Mouse (Mus musculus) forebrain, embryonic 10.5 days (tissue): ENCODE measurements around the gene Mrtfb. TPM values are rescaled to one million over a fixed set of nuclear protein-coding genes. Genes with fewer than 3 reads are reported as not detected.
A peak's percentile ranks its signal among the peaks of the same experiment; 100 is the strongest.

Source experiments
- DNase-seq: peaks from one replicate; pipeline ENCODE4 v3.0.0-alpha.2; 2017; ENCODE audit warnings: low spot score; ENCODE audit errors: extremely low spot score
- H3K27ac ChIP-seq: fragments of 300-500 bp; sonication (generic); 2 replicates; pipeline ENCODE4 v1.5.1; 2016; ENCODE audit warnings: mild to moderate bottlenecking
- H3K27me3 ChIP-seq: fragments of 300-500 bp; sonication (generic); 2 replicates; pipeline ENCODE4 v1.6.1; 2016; ENCODE audit warnings: mild to moderate bottlenecking; ENCODE audit not compliant: poor library complexity, severe bottlenecking
- H3K36me3 ChIP-seq: fragments of 300-500 bp; sonication (generic); replicated peaks from 2 replicates; pipeline ENCODE4 v1.6.1; 2016; ENCODE audit warnings: mild to moderate bottlenecking, moderate library complexity
- H3K4me1 ChIP-seq: fragments of 300-500 bp; sonication (generic); 2 replicates; pipeline ENCODE4 v1.6.1; 2016
- H3K4me3 ChIP-seq: fragments of 300-500 bp; sonication (generic); 2 replicates; pipeline ENCODE4 v1.5.1; 2016; ENCODE audit warnings: mild to moderate bottlenecking, moderate library complexity
- H3K9me3 ChIP-seq: fragments of 300-500 bp; sonication (generic); 2 replicates; pipeline ENCODE4 v1.6.1; 2016; ENCODE audit warnings: mild to moderate bottlenecking, moderate library complexity
- WGBS: fragments of 180-500 bp; shearing (Covaris S2); methylation state at CpG from one replicate; pipeline ENCODE4 v1.1.7; 2016; 5-methylcytosine and 5-hydroxymethylcytosine counted together
- microRNA counts: library from miRNA; unstranded; fragments of <30 nt; microRNA quantifications from one replicate; lab custom pipeline; 2017
- microRNA-seq: library from miRNA; unstranded; fragments of <30 nt; microRNA quantifications from one replicate; pipeline ENCODE4, GENCODE M21; 2017
- polyA plus RNA-seq: library from polyadenylated mRNA; unstranded; fragments of >200 nt; fragmentation: Nextera tagmentation; extraction: Ambion mirVana; gene quantifications from 2 replicates; pipeline ENCODE4 v1.2.1, GENCODE M21; 2016

The Mrtfb gene
- polyA plus RNA-seq, 1 experiment from 2014 or later = 19.1 TPM

GRCm38 (mm10) chr16:13455560-13455959 is 199.3 kb downstream of the Mrtfb start:
- Histone ChIP-seq H3K9me3 (no peaks in the 10 kb centered on the region), H3K27me3 (peaks cover 77% of the 10 kb centered on the region), H3K4me1 (peaks cover 38% of the 10 kb centered on the region), H3K36me3 (no peaks in the 10 kb centered on the region), H3K27ac (no peak overlapping the region), H3K4me3 (no peak overlapping the region)
- no peak for DNase-seq

DNA sequence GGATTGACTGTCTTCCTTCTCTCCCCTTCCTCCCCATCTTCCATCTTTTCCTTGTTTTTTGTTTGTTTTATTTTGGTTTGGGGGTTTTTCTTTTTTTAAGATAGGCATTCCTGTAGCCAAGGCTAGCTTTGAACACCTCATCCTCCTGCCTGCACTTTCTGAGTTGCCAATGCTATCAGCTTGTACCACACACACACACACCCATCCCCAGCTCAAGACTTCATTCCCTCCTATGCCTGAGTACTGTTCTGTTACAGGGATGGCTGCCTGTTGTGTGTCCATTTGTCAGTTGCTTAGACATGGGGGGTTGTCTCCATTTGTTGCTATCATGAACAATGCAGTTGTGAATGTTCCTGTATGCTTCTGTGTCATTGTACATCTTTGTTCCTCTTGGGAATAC is 202.3 kb downstream of the Mrtfb start:
- H3K9me3 ChIP-seq = no peaks in the 10 kb centered on the region
- no peak for DNase-seq
- H3K36me3 ChIP-seq = no peaks in the 10 kb centered on the region
- H3K4me1 ChIP-seq = peaks cover 22% of the 10 kb centered on the region
- H3K4me3 ChIP-seq = no peak overlapping the region
- H3K27ac ChIP-seq = no peak overlapping the region
- H3K27me3 ChIP-seq = peaks cover 47% of the 10 kb centered on the region

DNA sequence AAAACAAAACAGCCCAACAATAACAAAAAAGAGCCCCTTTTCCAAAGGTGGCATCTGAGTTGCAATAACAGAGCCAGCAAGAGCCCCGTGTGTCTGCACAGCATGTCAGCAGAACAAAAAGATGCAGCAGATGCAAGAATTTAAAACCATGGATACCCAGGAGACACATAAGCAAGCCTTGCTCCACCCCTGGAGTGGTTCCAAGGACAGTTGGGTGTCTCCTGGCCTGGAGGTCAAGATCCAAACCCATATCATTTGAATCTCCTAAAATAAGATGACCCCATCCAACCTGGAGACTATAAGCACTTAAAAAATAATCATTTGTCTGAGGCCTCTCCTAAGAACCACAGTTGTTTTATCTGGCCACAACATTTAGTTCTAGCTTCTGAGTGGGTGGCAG is 203.8 kb downstream of the Mrtfb start:
- 72% methylated on average over 1 of the region's 1 CpGs for WGBS
- DNase-seq = no peak
- no peaks in the 10 kb centered on the region for H3K9me3 ChIP-seq

DNA sequence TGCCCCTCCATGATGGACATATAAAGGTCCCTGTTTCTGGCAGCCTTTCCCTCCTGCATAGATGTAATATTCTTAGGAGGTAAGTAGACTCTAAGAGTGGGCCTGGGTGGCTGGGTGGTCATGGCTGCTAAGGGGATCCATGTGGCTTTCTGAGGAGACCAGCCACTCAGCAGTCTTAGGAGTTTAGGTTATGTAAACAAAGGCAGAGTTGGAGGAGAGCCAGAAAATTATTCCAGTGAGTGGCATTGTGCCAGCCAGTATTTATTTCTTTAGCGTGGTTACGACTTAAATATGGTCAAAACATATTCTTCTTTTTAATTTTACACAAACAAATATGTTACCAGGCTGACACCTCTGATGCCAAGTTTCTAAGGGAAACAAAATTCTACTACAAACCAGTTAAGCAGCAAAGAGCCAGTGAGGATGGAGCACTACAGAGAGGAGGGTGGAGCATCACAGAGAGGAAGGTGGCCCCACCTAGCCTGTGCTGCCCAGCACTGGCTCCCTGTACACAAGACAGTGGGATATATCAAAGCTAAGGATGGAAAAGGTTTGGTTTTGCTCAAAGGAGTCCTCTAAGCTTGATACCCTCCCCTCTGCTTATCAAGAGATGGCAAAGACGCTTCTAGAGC is 204.6 kb downstream of the Mrtfb start:
- Histone ChIP-seq H3K4me3 (no peak overlapping the region), H3K4me1 (no peaks in the 10 kb centered on the region), H3K27ac (no peak overlapping the region), H3K36me3 (no peaks in the 10 kb centered on the region), H3K27me3 (peaks cover 28% of the 10 kb centered on the region), H3K9me3 (no peaks in the 10 kb centered on the region)
- WGBS = 93% methylated on average over 3 of the region's 3 CpGs
- no peak for DNase-seq

More for the DNA sequence above, 203.8 kb downstream of the Mrtfb start:
- no peak overlapping the region for H3K4me3 ChIP-seq
- H3K4me1 ChIP-seq = peaks cover 7% of the 10 kb centered on the region
- no peak overlapping the region for H3K27ac ChIP-seq
- no peaks in the 10 kb centered on the region for H3K36me3 ChIP-seq
- peaks cover 36% of the 10 kb centered on the region for H3K27me3 ChIP-seq

DNA sequence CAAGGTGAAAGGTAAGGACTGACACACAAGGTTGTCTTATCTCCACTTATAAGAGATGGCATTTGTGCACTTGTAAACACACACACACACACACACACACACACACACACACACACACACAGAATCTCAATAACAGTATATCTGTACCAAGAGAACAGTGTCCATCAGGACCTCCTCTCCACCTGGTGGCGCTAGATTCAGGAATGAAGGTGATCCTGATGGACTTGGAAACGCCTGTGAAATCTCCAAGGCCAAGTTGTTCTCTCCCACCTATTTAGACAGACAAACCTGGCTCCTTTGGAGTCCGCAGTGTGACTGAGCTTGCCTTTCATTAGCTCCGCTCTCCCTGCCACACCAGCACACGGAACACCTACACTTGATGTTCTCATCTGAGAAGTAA is 208.4 kb downstream of the Mrtfb start:
- H3K27me3 ChIP-seq = no peaks in the 10 kb centered on the region
- H3K27ac ChIP-seq = no peak overlapping the region
- H3K4me1 ChIP-seq = 0 out of 2 replicates have a peak, but pooled peaks cover 4% of the 10 kb centered on the region
- H3K9me3 ChIP-seq = no peaks in the 10 kb centered on the region
- no peaks in the 10 kb centered on the region for H3K36me3 ChIP-seq
- no peak for DNase-seq
- WGBS = 81% methylated on average over 5 of the region's 5 CpGs
- H3K4me3 ChIP-seq = no peak overlapping the region

MicroRNA genes within 50 kb of the gene (microRNA counts, 519-probe panel; counts per million panel counts)
- microRNA mmu-miR-193b (lab: Ali Mortazavi, UCI) = 341 counts per million, percentile 65 among the panel's probes with 10 or more counts

Small RNAs within 50 kb of the gene (microRNA-seq; reads per million reads assigned to microRNA genes)
- gene Mir193b = 13.5 reads per million, percentile 24 among the genes with 10 or more reads in this experiment
- gene Mir365-1 = 0.90 reads per million

Other genes with a start within 250 kb of the Mrtfb start
- gene Ercc4, start 146.8 kb upstream of the Mrtfb start, polyA plus RNA-seq = 13.5 and 13.6 TPM in 2 replicates